Mouse (Mus musculus) layer of hippocampus, adult 2 months (tissue): ENCODE data around the gene Ppp1r16b. TPM values are rescaled to one million over a fixed set of nuclear protein-coding genes. Genes with fewer than 3 reads are reported as not detected.

Experiments
- DNase-seq, 2 experiments: peaks; one replicate each; pipeline ENCODE4 v3.0.0; 2022; ENCODE audit warnings: low spot score in 2 of 2
- H3K27ac ChIP-seq: fragments of 200-600 bp; 2 replicates; pipeline ENCODE4 v1.8.1; 2022
- H3K4me3 ChIP-seq: fragments of 200-600 bp; 2 replicates; pipeline ENCODE4 v1.8.1; 2022; ENCODE audit warnings: mild to moderate bottlenecking
- CTCF ChIP-seq: fragments of 200-600 bp; conservative IDR thresholded peaks from 2 replicates; pipeline ENCODE4 v1.8.1; 2022; ENCODE audit warnings: antibody characterized with exemption, mild to moderate bottlenecking, moderate library complexity
- total RNA-seq, 2 experiments: library from RNA; stranded (reverse); gene quantifications; 2 replicates each; pipeline ENCODE4 v1.2.3; 2021

Ppp1r16b gene
- total RNA-seq, 2 experiments from 2014 or later: 147 to 150 TPM

DNA sequence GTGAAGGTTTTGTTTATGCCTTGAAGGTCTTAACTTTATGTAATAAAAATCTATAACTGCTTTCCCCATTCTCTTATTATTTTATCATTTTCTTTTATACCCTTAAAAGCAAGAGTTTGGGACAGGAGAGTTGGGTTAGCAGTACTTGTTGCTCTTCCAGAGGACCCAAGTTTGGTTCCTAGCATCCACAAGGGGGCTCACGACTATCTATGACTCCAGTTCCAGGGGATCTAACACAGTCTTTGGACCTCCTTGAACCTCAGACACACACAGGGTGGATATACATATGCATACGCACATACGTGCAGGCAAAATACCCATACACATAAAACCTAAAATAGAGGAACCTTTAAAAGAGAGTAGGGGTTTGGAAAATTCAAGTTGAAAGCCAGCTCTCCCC lies 39.5 kb downstream of the Ppp1r16b start:
- TF ChIP-seq CTCF: peak; percentile 55
- DNase-seq: no peak
- no peak overlapping the region for H3K27ac ChIP-seq
- no peak overlapping the region for H3K4me3 ChIP-seq

DNA sequence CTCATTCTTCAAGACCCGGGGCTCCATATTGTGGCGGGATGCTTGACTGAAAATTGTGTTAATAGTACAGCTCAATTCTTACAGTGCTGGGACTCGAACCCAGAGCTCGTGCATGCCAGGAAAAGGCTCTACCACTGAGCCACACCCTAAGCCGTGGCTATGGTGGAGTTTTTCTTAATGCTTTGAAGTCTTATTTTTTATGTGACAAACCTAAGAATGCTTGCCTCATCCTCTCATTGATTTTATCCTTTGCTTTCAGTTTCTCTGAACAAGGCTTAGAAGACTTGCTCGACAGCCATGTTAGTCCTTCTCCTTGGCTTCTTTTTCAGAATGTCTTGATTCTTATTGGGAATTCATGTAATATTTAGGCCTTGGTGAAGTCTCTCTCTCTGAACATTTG lies 40.3 kb downstream of the Ppp1r16b start:
- no peak for DNase-seq
- no peak for TF ChIP-seq CTCF
- Histone ChIP-seq H3K4me3 (no peak overlapping the region), H3K27ac (no peak overlapping the region; the same call in 1 of the 2 replicates)

DNA sequence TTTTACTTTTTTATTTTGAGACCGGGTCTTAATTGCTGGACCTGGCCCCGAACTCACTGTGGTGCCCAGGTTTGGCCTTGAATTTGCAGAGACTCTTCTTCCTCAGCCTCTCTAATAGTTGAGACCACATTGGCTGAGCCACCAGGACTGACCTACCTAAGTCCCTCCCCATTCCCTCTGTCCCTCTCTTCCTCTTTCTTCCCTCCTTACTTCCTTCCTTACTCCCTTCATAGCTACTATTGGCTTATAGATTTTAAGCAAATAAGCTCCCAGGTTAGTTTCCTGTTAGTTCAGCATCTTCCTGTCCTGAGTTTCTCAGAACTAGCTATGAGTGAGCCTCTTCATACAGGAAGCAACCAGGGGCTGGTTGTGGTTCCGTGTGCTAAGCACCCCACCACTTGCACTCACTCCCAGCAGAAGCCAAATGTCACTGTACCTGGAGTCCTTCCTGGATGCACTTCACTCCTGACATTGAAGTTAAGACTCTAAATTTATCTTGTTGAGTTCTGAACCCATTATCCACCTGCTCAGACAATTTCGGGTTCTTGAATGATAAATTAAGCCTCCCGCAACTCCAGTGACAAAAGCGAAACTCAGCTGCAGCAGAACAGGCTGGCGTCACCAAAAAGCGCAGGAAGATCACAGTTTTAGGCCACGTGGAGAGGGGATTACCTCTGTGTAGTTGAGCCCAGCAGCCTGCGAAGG lies 41.7 kb downstream of the Ppp1r16b start:
- H3K4me3 ChIP-seq: no peak overlapping the region
- peak overlapping the region; percentile 32; the same call in 1 of the 2 replicates for H3K27ac ChIP-seq
- DNase-seq: no peak
- TF ChIP-seq CTCF: no peak

DNA sequence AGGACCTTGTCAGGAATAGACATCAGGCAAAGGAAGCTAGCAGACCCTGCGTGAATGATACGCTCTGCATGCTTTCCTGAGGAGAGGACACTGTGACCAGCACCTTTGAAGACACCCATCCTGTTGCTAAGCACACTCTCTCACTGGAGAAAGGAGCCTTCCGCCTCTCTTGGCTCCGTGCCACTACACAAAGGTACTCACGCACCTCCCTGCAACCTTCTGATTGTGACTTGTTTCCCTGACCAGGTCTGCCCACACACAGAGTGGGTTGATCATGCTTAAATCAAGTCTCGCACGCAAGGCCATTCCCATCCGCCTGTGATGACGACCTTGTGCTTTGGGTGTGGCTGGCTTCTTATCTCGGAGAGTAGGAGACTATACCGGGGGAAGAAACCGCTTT lies 42.9 kb downstream of the Ppp1r16b start:
- no peak overlapping the region for H3K4me3 ChIP-seq
- no peak for DNase-seq
- H3K27ac ChIP-seq: no peak overlapping the region
- TF ChIP-seq CTCF: no peak

DNA sequence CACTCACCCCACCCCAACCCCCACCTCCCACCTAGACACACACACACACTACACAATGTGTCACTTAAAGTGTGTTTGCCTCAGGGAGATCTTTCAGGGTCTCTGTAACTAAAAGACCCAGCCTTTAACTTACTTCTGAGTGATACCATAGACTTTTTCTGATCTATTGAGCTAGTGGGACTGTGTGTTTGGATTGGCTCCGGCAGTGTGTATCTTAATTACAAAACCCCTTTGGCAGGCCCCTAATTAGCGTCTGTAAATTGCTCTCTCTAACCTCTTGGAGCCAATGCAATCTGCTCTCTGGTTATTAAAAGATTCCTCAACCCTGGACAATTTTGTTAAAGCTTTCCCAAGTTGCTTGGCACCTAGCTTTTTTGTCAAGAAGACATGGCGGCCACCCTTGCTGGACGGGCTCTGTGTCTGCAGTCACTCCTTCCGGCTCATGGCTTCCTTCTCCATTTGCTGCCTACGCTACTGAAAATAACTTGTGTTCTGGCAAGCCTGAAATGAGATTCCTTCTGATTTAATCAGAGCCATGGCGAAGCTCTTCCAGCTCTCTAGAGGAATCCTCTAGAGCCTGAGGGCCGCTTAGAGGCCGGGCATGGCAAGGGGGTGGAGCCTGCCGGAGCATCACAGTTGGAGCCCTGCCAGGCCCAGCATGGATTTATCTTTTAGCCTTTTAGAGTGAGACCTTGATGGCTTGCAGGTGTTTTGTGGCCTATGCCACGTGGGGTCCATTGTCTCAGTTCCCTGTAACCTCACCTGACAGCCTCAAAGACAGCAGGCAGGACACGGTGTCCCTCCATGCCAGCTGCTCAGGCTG lies 46.9 kb downstream of the Ppp1r16b start:
- peak in 1 of 2 experiments; percentile 46 for DNase-seq
- peak overlapping the region; percentile 79 for H3K27ac ChIP-seq
- no peak for TF ChIP-seq CTCF
- H3K4me3 ChIP-seq: no peak overlapping the region; the same call in 1 of the 2 replicates

DNA sequence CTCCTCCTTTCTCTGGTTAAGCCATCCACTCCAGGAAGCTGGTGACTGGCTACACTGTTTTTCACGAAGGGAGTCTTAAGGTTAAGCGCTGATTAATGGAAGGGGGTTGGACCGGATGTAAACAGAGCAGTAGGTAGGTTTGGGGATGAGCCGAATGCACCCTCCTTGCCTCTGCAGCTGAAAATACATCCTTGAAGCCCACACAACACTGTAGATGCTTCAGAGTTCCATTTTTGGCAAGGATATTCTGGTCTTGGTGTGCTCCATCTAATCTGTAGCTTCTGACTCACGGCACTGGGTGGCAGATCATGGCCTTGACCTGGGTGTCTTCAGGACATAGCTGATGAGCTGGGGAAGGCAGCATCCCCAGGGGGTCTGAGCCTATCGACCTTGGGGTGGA lies 49.6 kb downstream of the Ppp1r16b start:
- no peak overlapping the region for H3K4me3 ChIP-seq
- H3K27ac ChIP-seq: peak overlapping the region; percentile 67; the same call in 1 of the 2 replicates
- no peak for DNase-seq
- no peak for TF ChIP-seq CTCF

DNA sequence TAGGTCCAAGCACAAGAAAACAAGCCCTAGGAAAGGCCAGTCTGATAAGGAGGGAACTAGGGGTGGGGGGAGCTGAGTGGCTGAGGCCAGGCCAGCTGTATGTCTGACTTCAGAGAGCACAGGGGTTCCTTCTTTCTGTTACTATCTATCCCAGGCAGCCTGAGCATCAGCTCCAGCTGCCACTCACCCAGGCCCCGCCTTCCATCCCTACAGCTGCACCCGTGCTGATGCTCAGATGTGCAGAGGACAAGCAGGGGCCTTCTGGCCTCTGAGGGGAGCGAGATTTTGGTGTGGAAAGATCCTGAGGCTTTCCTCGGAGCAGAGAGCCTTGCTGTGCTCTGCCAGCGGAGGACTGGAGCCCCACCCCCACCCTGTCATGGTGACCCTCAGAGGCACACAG lies 50.9 kb downstream of the Ppp1r16b start:
- H3K27ac ChIP-seq: peak overlapping the region; percentile 67
- no peak overlapping the region for H3K4me3 ChIP-seq
- no peak for TF ChIP-seq CTCF
- no peak for DNase-seq

DNA sequence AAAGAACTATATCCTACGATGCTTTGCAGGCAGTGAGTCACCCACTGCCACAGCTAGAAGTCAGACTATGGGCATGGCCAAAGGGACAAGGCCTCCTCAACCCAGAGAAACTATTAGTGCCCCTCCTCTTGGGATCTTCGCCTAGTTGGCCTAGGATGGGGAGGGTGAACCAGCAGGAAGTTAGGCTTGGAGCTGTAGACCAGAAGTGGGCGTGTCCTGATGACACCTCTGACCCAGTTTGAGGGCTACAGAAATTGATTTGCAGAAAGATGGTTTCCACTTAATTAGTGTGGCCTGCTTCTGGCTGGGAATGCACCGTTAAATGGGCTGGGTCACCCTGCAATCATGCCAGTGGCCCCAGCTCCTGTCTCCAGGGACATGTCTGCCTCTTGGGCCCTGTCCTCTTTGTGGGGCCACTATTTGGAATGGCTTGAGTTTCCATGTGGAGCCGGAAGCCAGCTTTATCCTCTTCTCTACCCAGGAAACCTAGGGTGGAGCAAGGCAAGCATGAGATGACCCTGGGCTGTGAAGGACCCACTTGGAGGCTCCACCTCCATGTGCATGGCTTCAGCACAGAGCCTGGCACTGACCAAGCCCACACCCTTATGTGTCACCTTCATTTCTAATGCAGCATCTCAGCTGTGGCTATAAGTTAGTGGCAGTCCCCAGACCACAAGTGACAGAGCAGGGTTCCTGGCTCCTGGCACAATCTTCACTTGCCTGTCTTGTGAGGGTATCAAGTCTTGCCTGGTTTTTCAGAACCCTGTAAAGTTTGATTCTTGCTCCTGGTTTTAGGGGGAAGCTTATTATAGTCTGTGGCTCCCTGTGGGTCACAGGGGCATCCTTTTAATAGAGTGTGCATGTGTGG lies 52.6 kb downstream of the Ppp1r16b start:
- no peak overlapping the region; the same call in 1 of the 2 replicates for H3K27ac ChIP-seq
- DNase-seq: no peak
- H3K4me3 ChIP-seq: no peak overlapping the region
- TF ChIP-seq CTCF: no peak

DNA sequence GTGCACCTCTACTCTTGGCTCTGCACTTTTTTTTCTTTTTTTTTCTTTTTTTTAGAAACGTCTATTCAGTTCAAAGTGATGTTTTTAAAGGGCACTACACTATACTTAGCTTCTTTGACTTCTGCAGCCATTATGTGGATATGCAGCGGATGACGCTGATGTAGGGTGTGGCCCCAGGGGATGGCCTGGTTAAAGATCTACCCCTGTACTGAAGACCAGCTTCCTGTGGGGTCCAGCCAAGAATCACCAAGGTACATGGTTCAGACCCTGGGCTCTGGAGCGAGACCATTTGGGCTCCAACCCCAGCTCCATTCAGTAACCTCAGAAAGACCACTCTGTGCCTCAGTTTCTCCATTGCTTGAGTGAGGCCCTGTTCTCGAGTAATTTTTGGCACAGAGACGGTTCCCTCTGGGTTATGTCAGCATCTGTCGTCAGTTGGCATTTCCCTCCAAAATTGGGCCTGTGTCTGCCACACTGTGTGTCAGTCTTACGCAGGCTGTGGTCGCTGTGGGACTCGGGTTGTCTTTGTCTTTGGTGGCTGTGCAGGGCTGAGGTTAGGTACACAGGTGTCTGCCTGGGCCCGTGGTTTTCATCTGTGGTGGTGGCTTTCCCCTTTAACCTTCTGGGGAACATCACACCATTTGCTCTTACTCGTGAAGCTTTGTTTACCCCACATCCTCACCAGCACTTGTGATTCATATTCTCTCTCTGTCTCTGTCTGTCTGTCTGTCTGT lies 53.8 kb downstream of the Ppp1r16b start:
- Histone ChIP-seq H3K4me3 (no peak overlapping the region), H3K27ac (no peak overlapping the region)
- DNase-seq: no peak
- TF ChIP-seq CTCF: no peak

DNA sequence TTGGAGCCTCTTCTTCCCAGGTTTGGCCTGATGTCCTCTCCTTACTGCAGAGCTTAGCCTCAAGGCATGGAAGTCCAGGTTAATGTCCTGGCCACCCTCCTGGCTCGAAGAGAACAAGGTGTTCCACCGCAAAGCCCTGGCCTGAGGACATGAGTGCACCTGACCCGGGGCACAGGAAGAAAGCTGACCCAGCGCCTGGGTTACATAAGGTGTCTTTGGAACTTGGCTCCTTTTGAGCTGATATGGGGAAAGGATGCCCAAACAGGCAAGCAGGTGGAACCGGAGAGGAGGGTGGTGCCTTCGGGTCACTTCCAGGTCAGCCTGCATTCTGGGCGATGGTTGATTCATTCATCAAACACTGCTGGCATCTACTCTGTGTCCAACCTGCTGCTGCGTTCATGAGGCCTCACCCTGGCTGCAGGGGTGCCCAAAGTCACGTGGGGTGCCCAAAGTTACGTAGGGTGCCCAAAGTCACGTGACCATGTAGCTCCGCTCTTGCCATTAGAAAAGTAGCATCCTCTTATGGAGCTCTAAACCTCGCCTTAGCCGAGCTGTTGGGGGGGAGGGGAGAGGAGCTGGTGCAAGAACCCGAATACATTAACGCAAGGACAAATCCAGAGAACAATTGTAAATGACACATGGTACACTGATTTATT lies 55.6 kb downstream of the Ppp1r16b start:
- no peak for TF ChIP-seq CTCF
- Histone ChIP-seq H3K4me3 (no peak overlapping the region), H3K27ac (peak overlapping the region; percentile 64; the same call in 1 of the 2 replicates)
- no peak for DNase-seq

DNA sequence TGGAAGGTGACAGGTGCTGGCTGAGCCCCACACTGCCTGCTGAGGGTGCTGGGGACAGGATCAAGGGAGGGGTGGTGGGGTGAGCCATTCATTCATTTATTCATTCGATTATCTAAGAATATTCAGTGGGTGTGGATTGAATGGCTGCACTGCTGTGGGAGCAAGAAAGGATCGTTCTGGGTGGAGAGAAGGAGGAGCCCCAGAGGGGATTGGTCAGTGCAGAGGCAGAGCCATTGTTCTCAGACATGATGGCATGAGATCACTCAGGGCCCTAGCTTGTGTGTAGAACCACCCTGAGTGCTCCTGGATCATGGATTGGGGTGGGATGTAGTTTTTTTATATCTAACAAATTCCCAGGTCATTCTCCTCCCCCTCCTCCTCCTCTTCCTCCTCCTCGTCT lies 56.3 kb downstream of the Ppp1r16b start:
- no peak overlapping the region for H3K4me3 ChIP-seq
- TF ChIP-seq CTCF: no peak
- DNase-seq: no peak
- peak overlapping the region; percentile 64; the same call in 1 of the 2 replicates for H3K27ac ChIP-seq

DNA sequence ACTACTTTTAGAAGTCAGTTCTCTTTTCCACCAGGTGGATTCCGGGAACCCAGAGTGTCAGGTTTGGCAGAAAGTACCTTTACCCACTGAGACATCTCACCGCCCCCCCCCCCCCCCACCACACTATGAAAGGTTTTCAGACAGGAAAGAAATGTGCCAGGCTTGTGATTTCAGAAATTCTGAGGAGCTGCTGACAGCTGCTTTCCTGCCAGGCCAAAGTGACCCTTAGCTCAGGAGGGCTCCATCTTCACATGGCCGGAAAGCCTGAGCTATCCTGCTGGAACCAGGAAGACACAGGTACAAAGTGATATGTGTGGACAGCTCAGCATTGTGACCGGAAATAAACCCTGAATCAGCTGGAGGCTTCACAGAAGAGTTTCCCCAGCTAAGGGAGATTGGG lies 56.9 kb downstream of the Ppp1r16b start:
- Histone ChIP-seq H3K4me3 (no peak overlapping the region), H3K27ac (peak overlapping the region; percentile 85)
- DNase-seq: no peak
- no peak for TF ChIP-seq CTCF
